In genomic region chr11:77489591-77490235, GRCm38 (mm10) we compare ENCODE assay signal across 8 mouse cellular contexts. TPM values are rescaled to one million over a fixed set of nuclear protein-coding genes. Genes with fewer than 3 reads are reported as not detected.
DNase-seq lines count a peak whose midpoint lies in the region; ATAC-seq and TF ChIP-seq lines count a peak whose summit lies in the region.

Ankrd13b (minus strand) TSS chr11:77489678.

- peak within 1 kb of the TSS; percentile 90 for H3K4me3 ChIP-seq in midbrain, postnatal 0 days (ENCODE audit: low read depth, low read length)

- H3K9ac ChIP-seq in midbrain, postnatal 0 days (replicated peaks; ENCODE audit: low read length, poor library complexity, severe bottlenecking) = peak within 1 kb of the TSS; percentile 95

- H3K36me3 ChIP-seq in midbrain, postnatal 0 days (ENCODE audit: insufficient read depth, low read length) = no peaks in the 10 kb centered on the region

- peak within 1 kb of the TSS; percentile 86 for H3K4me2 ChIP-seq in midbrain, postnatal 0 days (ENCODE audit: low read depth, low read length, poor library complexity, severe bottlenecking)

- TF ChIP-seq CTCF in midbrain, postnatal 0 days (IDR thresholded peaks at IDR 0.05) = no peak

- no peaks in the 10 kb centered on the region for H3K9me3 ChIP-seq in midbrain, postnatal 0 days (ENCODE audit: low read length)

- no peaks in the 10 kb centered on the region for H3K27me3 ChIP-seq in midbrain, postnatal 0 days (ENCODE audit: insufficient read depth, low read length)

- H3K4me1 ChIP-seq in midbrain, postnatal 0 days (ENCODE audit: insufficient read depth, low read length) = peaks cover 40% of the 10 kb centered on the region; the same call in 1 of the 2 replicates

- peak; percentile 80 for DNase-seq in urinary bladder, postnatal 14 days (ENCODE audit: low spot score)
- DNase-seq in urinary bladder, postnatal 10 days (ENCODE audit: low spot score) = no peak
- peak; percentile 94 for DNase-seq in embryo, embryonic 10 days (ENCODE audit: low spot score)
- DNase-seq in gonadal fat pad, adult 2 months (ENCODE audit: low read depth) = no peak
- peak; percentile 73 for DNase-seq in kidney, adult 9 months
- DNase-seq in liver = peak; percentile 67
- peak; percentile 90 for DNase-seq in midbrain, postnatal 0 days (ENCODE audit: low spot score)
- peak; percentile 42 to 49 for DNase-seq in thymus, adult 18-20 months

- WGBS in midbrain, postnatal 0 days = under 1% methylated on average over 32 of the region's 87 CpGs

- peak; percentile 50; the same call in 1 of the 2 replicates for ATAC-seq in midbrain, postnatal 0 days (ENCODE audit: low FRiP score)

- H3K27ac ChIP-seq in midbrain, postnatal 0 days (ENCODE audit: low read depth, low read length) = peak within 1 kb of the TSS; percentile 89

RNA-seq across cellular contexts. Expression of gene Ankrd13b, which starts in this region (rescaled TPM):
- polyA plus RNA-seq in gonadal fat pad, adult 2 months (2012; rRNA removed) = 11.7 and 11.8 TPM in 2 replicates
- 70.3 and 75.5 TPM in 2 replicates for total RNA-seq in midbrain, postnatal 0 days (2014; rRNA removed)
- polyA plus RNA-seq in midbrain, postnatal 0 days (2015; fragmentation: Nextera tagmentation; extraction: Ambion mirVana) = 41.5 and 43.6 TPM in 2 replicates

Comparison
In these comparisons a context has a peak if more than half of its experiments do, and no peak if none do; other contexts are left out.
1. DNase-seq: peak in urinary bladder, postnatal 14 days (single experiment), embryo, embryonic 10 days (single experiment), kidney, adult 9 months (single experiment), liver (single experiment), midbrain, postnatal 0 days (single experiment) and thymus, adult 18-20 months (2 of 2); none in urinary bladder, postnatal 10 days (single experiment) and gonadal fat pad, adult 2 months (single experiment).